Mouse (Mus musculus) adipose tissue, adult 10 weeks (tissue): ENCODE data around the gene Fyb2. TPM values are rescaled to one million over a fixed set of nuclear protein-coding genes. Genes with fewer than 3 reads are reported as not detected.

ENCODE experiments used
- polyA plus RNA-seq: library from polyadenylated mRNA; stranded (reverse); fragments of 350-450 nt; fragmentation: Illumina TruSeq; extraction: RNeasy Lipid Tissue Mini Kit (QIAGEN cat#74804); gene quantifications from one replicate; pipeline ENCODE4 v1.2.3, GENCODE M21; 2014; ENCODE audit warnings: low read depth, low replicate concordance

The Fyb2 gene
- polyA plus RNA-seq = 12.8 TPM

DNA sequence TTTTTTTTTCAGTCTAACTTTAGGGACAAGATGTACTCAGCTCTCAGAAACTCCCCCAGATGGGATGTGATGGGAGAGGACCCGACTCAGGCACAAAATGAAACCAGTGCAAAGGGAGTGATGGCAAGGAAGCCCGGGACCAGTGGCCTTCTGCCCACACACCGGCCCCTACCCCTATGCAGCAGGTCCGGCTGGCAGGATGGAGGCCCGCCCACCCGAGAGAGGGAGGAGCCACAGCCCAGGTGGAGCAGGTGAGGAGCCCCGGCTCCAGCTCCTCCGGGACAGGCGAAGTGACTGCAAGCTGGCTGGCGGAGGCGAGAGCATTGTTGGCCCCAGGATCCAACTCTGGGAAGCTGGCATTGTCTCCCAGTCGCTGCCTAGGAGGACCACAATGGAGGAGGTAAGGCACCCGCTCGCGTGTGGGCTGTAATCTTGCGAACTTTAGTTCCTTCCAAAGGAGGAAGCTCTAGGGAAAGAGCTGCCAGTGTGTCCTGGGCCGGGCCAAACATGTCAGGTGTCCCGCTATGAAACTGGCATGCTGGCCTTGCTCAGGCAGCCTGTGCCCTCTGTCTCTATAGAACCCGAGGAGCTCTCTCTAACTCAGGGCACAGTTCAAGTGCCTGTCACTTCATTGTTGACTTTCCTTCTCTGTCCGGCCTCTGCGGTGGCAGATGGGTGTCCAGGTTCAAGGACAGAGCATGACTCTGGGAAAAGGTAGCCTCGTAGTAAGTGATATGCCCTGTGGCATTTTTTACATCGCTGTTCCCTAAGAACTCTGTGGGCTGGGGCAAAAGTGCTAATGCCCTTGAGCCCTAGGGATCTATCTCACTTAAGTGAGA, at the start of gene Fyb2:
Gene Fyb2, plus strand, starts transcription at position 166 of the 839 bp plus-strand sequence.

DNA sequence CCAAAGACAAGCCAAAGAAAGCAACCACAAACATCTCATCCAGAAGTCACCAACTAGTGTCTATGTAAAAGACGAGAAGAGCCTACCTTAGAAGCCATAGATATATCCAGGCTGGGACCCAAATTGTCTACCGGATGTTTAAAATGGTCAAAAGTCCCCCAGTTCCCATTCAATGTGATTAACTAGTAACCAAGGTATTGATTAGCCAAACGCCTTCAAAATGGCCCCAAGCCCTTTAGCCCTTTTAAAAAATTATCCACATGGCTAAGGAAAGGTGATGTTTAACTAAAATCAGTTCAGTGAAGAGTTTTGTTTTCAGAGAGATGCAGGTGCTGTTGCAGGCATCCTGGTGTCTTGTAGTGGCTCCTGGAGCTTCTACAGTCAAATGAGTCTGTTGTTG, 36.9 kb upstream of the Fyb2 start, which contains the start of gene C8a:
Gene C8a, minus strand, starts transcription at position 76 of the 400 bp plus-strand sequence.

Other genes starting within 250 kb of the Fyb2 start
- 0.31 TPM for gene C8b, start 147.1 kb upstream of the Fyb2 start, polyA plus RNA-seq
- gene Gm17662, start 56.1 kb upstream of the Fyb2 start, polyA plus RNA-seq = not detected
- 0.21 TPM for gene C8a, start 37.1 kb upstream of the Fyb2 start, polyA plus RNA-seq
- gene Prkaa2, start 196.4 kb downstream of the Fyb2 start, polyA plus RNA-seq = 2.3 TPM
- 129 TPM for gene Plpp3, start 243.9 kb downstream of the Fyb2 start, polyA plus RNA-seq